Comparison of ENCODE assay signal across 35 mouse cellular contexts in genomic region chr4:128194454-128194853, GRCm38 (mm10).
"Had no signal": no experiment of that assay in that cellular context is flagged by ENCODE, and none has a peak within 500 bp of the region (broad histone marks: within the 10 kb centered on the region; RNA-seq: fewer than 3 reads in every experiment).

No protein-coding gene starts in this region.

- H3K4me2 ChIP-seq: heart, embryonic 12.5 days; heart, embryonic 13.5 days; heart, embryonic 15.5 days; hindbrain, embryonic 12.5 days; hindbrain, embryonic 13.5 days; hindbrain, embryonic 14.5 days; hindbrain, embryonic 15.5 days; intestine, embryonic 15.5 days; kidney, embryonic 15.5 days had no signal

- H3K9ac ChIP-seq: heart, embryonic 12.5 days; heart, embryonic 13.5 days; heart, embryonic 15.5 days; hindbrain, embryonic 12.5 days; hindbrain, embryonic 13.5 days; hindbrain, embryonic 14.5 days; hindbrain, embryonic 15.5 days; intestine, embryonic 15.5 days; kidney, embryonic 15.5 days had no signal

- H3K27ac ChIP-seq: heart, adult 2 months; heart, embryonic 10.5 days; heart, embryonic 13.5 days; heart, embryonic 15.5 days; hindbrain, embryonic 10.5 days; hindbrain, embryonic 12.5 days; hindbrain, embryonic 14.5 days; hindbrain, embryonic 15.5 days; hindbrain, postnatal 0 days; intestine, embryonic 15.5 days; kidney, embryonic 15.5 days; kidney, postnatal 0 days; layer of hippocampus, adult 2 months had no signal

- H3K9me3 ChIP-seq: heart, embryonic 10.5 days; heart, embryonic 15.5 days; hindbrain, embryonic 10.5 days; hindbrain, embryonic 12.5 days; hindbrain, embryonic 15.5 days; intestine, embryonic 15.5 days; kidney, embryonic 15.5 days had no signal

- DNase-seq: heart, adult 2 months; heart, postnatal 10 days; heart, postnatal 14 days; heart, postnatal 36 days; heart, postnatal 4 days; kidney, adult 11 months; kidney, adult 18-20 months; kidney, adult 2 months; kidney, adult 8-10 months; kidney, adult 9 months; kidney, postnatal 10 days; kidney, postnatal 14 days; kidney, postnatal 25 days; kidney, postnatal 36 days; kidney, postnatal 4 days; layer of hippocampus, adult 9-11 months; layer of hippocampus, postnatal 36 days had no signal

- H3K4me1 ChIP-seq: heart, embryonic 10.5 days; heart, embryonic 12.5 days; heart, embryonic 13.5 days; heart, embryonic 15.5 days; hindbrain, embryonic 10.5 days; hindbrain, embryonic 12.5 days; hindbrain, embryonic 15.5 days; intestine, embryonic 15.5 days; kidney, embryonic 15.5 days had no signal

- H3K27me3 ChIP-seq: heart, embryonic 12.5 days; heart, embryonic 13.5 days; heart, embryonic 15.5 days; hindbrain, embryonic 12.5 days; hindbrain, embryonic 13.5 days; hindbrain, embryonic 15.5 days; intestine, embryonic 15.5 days; kidney, embryonic 15.5 days had no signal

- ATAC-seq: hindbrain, embryonic 16.5 days; hindbrain, postnatal 0 days; inflammation-experienced regulatory T-cells, adult 6 months; intestine, embryonic 15.5 days; intestine, embryonic 16.5 days; intestine, postnatal 0 days had no signal

- H3K36me3 ChIP-seq: heart, embryonic 10.5 days; heart, embryonic 12.5 days; heart, embryonic 13.5 days; heart, embryonic 15.5 days; hindbrain, embryonic 10.5 days; hindbrain, embryonic 12.5 days; intestine, embryonic 15.5 days; kidney, embryonic 15.5 days had no signal

- H3K4me3 ChIP-seq: heart, adult 2 months; heart, embryonic 10.5 days; heart, embryonic 12.5 days; heart, embryonic 13.5 days; heart, embryonic 15.5 days; hindbrain, embryonic 10.5 days; hindbrain, embryonic 12.5 days; hindbrain, embryonic 13.5 days; hindbrain, embryonic 15.5 days; intestine, embryonic 15.5 days; kidney, embryonic 15.5 days; layer of hippocampus, adult 2 months had no signal
